Mouse (Mus musculus) limb, embryonic 12.5 days (tissue): Measurements from ENCODE around the gene 9030612E09Rik. TPM values are rescaled to one million over a fixed set of nuclear protein-coding genes. Genes with fewer than 3 reads are reported as not detected.

Source experiments
- ATAC-seq: fragments of 200-750 bp; cut with Nextera tagmentation; 2 replicates; pipeline ENCODE4 v1.8.0; 2017; ENCODE audit warnings: low read depth, moderate TSS enrichment; ENCODE audit not compliant: insufficient number of reproducible peaks, insufficient read depth, low FRiP score, low TSS enrichment
- H3K27ac ChIP-seq: fragments of 300-500 bp; sonication (generic); 2 replicates; pipeline ENCODE4 v1.5.1; 2016; ENCODE audit warnings: mild to moderate bottlenecking, moderate library complexity
- H3K27me3 ChIP-seq: fragments of 300-500 bp; sonication (generic); 2 replicates; pipeline ENCODE4 v1.6.1; 2016; ENCODE audit warnings: mild to moderate bottlenecking, moderate library complexity
- H3K36me3 ChIP-seq: fragments of 300-500 bp; sonication (generic); 2 replicates; pipeline ENCODE4 v1.6.1; 2016; ENCODE audit warnings: mild to moderate bottlenecking, moderate library complexity
- H3K4me1 ChIP-seq: fragments of 300-500 bp; sonication (generic); replicated peaks from 2 replicates; pipeline ENCODE4 v1.6.1; 2016
- H3K4me2 ChIP-seq: fragments of 300-500 bp; sonication (generic); 2 replicates; pipeline ENCODE4 v1.6.1; 2016; ENCODE audit warnings: mild to moderate bottlenecking, moderate library complexity
- H3K4me3 ChIP-seq: fragments of 300-500 bp; sonication (generic); replicated peaks from 2 replicates; pipeline ENCODE4 v1.5.1; 2016; ENCODE audit warnings: mild to moderate bottlenecking
- H3K9ac ChIP-seq: fragments of 300-500 bp; sonication (generic); replicated peaks from 2 replicates; pipeline ENCODE4 v1.6.1; 2016; ENCODE audit warnings: mild to moderate bottlenecking, moderate library complexity
- H3K9me3 ChIP-seq: fragments of 300-500 bp; sonication (generic); 2 replicates; pipeline ENCODE4 v1.6.1; 2016; ENCODE audit warnings: mild to moderate bottlenecking, moderate library complexity
- WGBS: fragments of 180-500 bp; shearing (Covaris S2); methylation state at CpG from one replicate; pipeline ENCODE4 v1.1.7; 2016; 5-methylcytosine and 5-hydroxymethylcytosine counted together
- polyA plus RNA-seq: library from polyadenylated mRNA; unstranded; fragments of >200 nt; fragmentation: Nextera tagmentation; extraction: Ambion mirVana; gene quantifications from 2 replicates; pipeline ENCODE4 v1.2.1, GENCODE M21; 2016

9030612E09Rik gene
- polyA plus RNA-seq, 1 experiment from 2014 or later: 0.83 TPM

GRCm38 (mm10) chr10:43203865-43204264, 29.4 kb downstream of the 9030612E09Rik start:
- H3K36me3 ChIP-seq: no peaks in the 10 kb centered on the region
- ATAC-seq: no peak
- WGBS: 70% methylated on average over 3 of the region's 3 CpGs

DNA sequence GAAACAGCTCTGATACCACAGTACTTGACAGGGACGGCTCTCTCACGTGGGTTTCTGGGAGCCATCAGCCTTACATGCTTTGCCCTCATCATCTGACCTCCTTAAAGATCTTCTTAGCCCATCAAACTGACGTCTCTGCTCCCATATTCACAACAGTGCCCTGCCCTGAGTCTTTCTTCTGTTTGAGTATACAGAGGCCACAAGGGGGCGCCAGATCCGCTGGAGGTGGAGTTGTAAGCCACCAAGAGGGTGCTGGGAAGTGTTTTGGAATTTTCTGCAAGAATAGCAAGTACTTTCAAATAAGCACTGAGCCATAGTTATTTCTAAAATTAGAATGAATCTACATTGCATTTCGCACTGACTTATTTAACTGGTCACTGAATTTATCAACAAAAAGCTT, 37.4 kb downstream of the 9030612E09Rik start:
- Histone ChIP-seq H3K4me3 (no peak overlapping the region), H3K4me2 (no peak overlapping the region), H3K27ac (no peak overlapping the region), H3K9me3 (no peaks in the 10 kb centered on the region), H3K4me1 (no peaks in the 10 kb centered on the region), H3K27me3 (no peaks in the 10 kb centered on the region), H3K9ac (no peak overlapping the region), H3K36me3 (no peaks in the 10 kb centered on the region)
- 34% methylated on average over 6 of the region's 6 CpGs for WGBS
- no peak for ATAC-seq

More at GRCm38 (mm10) chr10:43203865-43204264, 29.4 kb downstream of the 9030612E09Rik start:
- Histone ChIP-seq H3K4me3 (no peak overlapping the region), H3K27me3 (0 out of 2 replicates have a peak, but pooled peaks cover 2% of the 10 kb centered on the region), H3K9ac (no peak overlapping the region), H3K27ac (no peak overlapping the region), H3K9me3 (no peaks in the 10 kb centered on the region), H3K4me2 (no peak overlapping the region), H3K4me1 (no peaks in the 10 kb centered on the region)

DNA sequence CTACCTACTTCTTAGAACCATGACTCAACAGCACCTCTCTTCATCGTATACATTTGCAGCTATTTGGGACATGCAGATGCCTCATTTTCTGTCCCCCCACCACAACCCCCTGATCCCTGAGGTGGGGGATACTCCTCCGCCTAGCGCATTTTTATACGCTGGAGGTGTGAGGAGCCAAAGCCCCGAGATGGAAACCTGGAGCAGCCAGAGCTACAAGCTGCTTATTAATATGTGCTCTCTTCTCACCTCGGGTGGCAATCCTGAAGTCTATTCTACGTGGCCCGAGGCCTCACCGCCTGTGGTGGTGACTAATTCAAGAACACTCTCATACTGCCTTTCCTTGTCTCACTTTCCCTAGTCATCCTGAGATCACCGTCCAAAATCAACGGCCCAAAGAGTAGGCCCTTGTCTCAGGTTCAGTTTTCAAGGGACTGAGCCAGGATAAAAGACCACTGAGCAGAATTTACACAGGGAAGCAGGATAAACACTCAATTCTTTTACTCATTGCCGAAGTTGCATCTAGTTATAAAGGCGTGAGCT, 42.9 kb downstream of the 9030612E09Rik start:
- Histone ChIP-seq H3K9ac (no peak overlapping the region), H3K36me3 (no peaks in the 10 kb centered on the region), H3K4me2 (no peak overlapping the region), H3K27me3 (no peaks in the 10 kb centered on the region), H3K9me3 (no peaks in the 10 kb centered on the region), H3K4me1 (peaks cover 8% of the 10 kb centered on the region), H3K27ac (no peak overlapping the region), H3K4me3 (no peak overlapping the region)
- WGBS: 93% methylated on average over 13 of the region's 13 CpGs
- no peak for ATAC-seq

DNA sequence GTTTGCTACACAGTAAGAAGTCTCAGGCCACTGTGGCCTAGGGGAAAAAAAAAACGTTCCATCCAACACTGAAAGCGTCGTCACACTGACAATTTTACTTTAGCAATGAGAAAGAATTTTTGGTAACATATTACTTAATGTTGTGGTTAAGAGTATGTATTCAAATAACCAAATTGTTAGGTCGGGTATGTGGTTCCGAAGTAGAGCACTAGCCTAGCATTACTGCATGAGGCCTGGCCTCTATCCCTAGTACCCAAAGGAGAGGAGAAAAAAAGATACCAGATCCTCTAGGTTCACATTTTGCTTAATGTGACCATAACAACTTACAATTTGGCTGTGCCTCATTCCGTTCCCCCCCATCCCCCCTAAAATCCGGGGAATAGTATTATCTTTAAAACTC, 46.0 kb downstream of the 9030612E09Rik start:
- Histone ChIP-seq H3K9me3 (no peaks in the 10 kb centered on the region), H3K27me3 (no peaks in the 10 kb centered on the region), H3K4me3 (peak overlapping the region; percentile 58), H3K27ac (peak overlapping the region; percentile 90), H3K4me2 (peak overlapping the region; percentile 84), H3K36me3 (no peaks in the 10 kb centered on the region), H3K4me1 (peaks cover 11% of the 10 kb centered on the region), H3K9ac (peak overlapping the region; percentile 77)
- no peak for ATAC-seq
- WGBS: 24% methylated on average over 7 of the region's 7 CpGs

GRCm38 (mm10) chr10:43220910-43221625, 46.6 kb downstream of the 9030612E09Rik start, which contains the start of gene Pdss2:
Gene Pdss2 (plus strand): TSS chr10:43221486.
- ATAC-seq: peak; percentile 96
- H3K27me3 ChIP-seq: no peaks in the 10 kb centered on the region
- no peaks in the 10 kb centered on the region for H3K36me3 ChIP-seq
- H3K4me1 ChIP-seq: peaks cover 11% of the 10 kb centered on the region
- under 1% methylated on average over 50 of the region's 50 CpGs for WGBS
- peak within 1 kb of the TSS; percentile 84 for H3K4me2 ChIP-seq
- H3K27ac ChIP-seq: peak within 1 kb of the TSS; percentile 90
- peak within 1 kb of the TSS; percentile 58 for H3K4me3 ChIP-seq
- H3K9me3 ChIP-seq: no peaks in the 10 kb centered on the region
- peak within 1 kb of the TSS; percentile 77 for H3K9ac ChIP-seq

GRCm38 (mm10) chr10:43221659-43222058, 47.2 kb downstream of the 9030612E09Rik start:
- Histone ChIP-seq H3K4me3 (peak overlapping the region; percentile 58), H3K9me3 (no peaks in the 10 kb centered on the region), H3K4me2 (peak overlapping the region; percentile 84), H3K36me3 (no peaks in the 10 kb centered on the region), H3K27ac (peak overlapping the region; percentile 90), H3K4me1 (peaks cover 11% of the 10 kb centered on the region), H3K9ac (peak overlapping the region; percentile 77), H3K27me3 (no peaks in the 10 kb centered on the region)
- ATAC-seq: peak; percentile 37; the same call in 1 of the 2 replicates
- under 1% methylated on average over 25 of the region's 25 CpGs for WGBS

GRCm38 (mm10) chr10:43223391-43223790, 48.9 kb downstream of the 9030612E09Rik start:
- no peaks in the 10 kb centered on the region for H3K36me3 ChIP-seq
- no peak overlapping the region for H3K4me2 ChIP-seq
- no peaks in the 10 kb centered on the region for H3K9me3 ChIP-seq
- no peak for ATAC-seq
- 87% methylated on average over 2 of the region's 2 CpGs for WGBS
- no peaks in the 10 kb centered on the region for H3K27me3 ChIP-seq
- no peak overlapping the region for H3K9ac ChIP-seq
- H3K4me1 ChIP-seq: peaks cover 11% of the 10 kb centered on the region
- no peak overlapping the region for H3K4me3 ChIP-seq
- no peak overlapping the region for H3K27ac ChIP-seq

Other genes starting within 250 kb of the 9030612E09Rik start
- gene Sobp, start 174 bp upstream of the 9030612E09Rik start, polyA plus RNA-seq: 4.3 and 4.7 TPM in 2 replicates
- 13.7 and 14.0 TPM in 2 replicates for gene Pdss2, start 46.8 kb downstream of the 9030612E09Rik start, polyA plus RNA-seq